Mouse (Mus musculus): ENCODE measurements around the gene Pla2g15. TPM values are rescaled to one million over a fixed set of nuclear protein-coding genes. Genes with fewer than 3 reads are reported as not detected.

Gene Pla2g15
- polyA plus RNA-seq, 1 experiment from 2014 or later: 4.4 TPM

Other genes with a start within 250 kb of the Pla2g15 start
- gene Pskh1, start 250.0 kb upstream of the Pla2g15 start, polyA plus RNA-seq (2014; fragmentation: Nextera tagmentation; extraction: Ambion mirVana): 11.1 and 12.5 TPM in 2 replicates
- 0.81 and 1.3 TPM in 2 replicates for gene Ctrl, start 216.5 kb upstream of the Pla2g15 start, polyA plus RNA-seq (2014; fragmentation: Nextera tagmentation; extraction: Ambion mirVana)
- gene Psmb10, start 212.0 kb upstream of the Pla2g15 start, polyA plus RNA-seq (2014; fragmentation: Nextera tagmentation; extraction: Ambion mirVana): 21.6 and 24.6 TPM in 2 replicates
- 0.54 and 0.73 TPM in 2 replicates for gene Lcat, start 207.0 kb upstream of the Pla2g15 start, polyA plus RNA-seq (2014; fragmentation: Nextera tagmentation; extraction: Ambion mirVana)
- gene Slc12a4, start 184.3 kb upstream of the Pla2g15 start, polyA plus RNA-seq (2014; fragmentation: Nextera tagmentation; extraction: Ambion mirVana): 7.8 and 8.4 TPM in 2 replicates
- gene Dpep3, start 171.0 kb upstream of the Pla2g15 start, polyA plus RNA-seq (2014; fragmentation: Nextera tagmentation; extraction: Ambion mirVana): not detected in 2 replicates
- gene Dus2, start 159.1 kb upstream of the Pla2g15 start, polyA plus RNA-seq (2014; fragmentation: Nextera tagmentation; extraction: Ambion mirVana): 16.4 and 22.0 TPM in 2 replicates
- 0.15 TPM in 1 of 2 replicates, not detected in the other for gene Dpep2nb, start 144.4 kb upstream of the Pla2g15 start, polyA plus RNA-seq (2014; fragmentation: Nextera tagmentation; extraction: Ambion mirVana)
- 21.2 and 21.3 TPM in 2 replicates for gene Ddx28, start 138.5 kb upstream of the Pla2g15 start, polyA plus RNA-seq (2014; fragmentation: Nextera tagmentation; extraction: Ambion mirVana)
- gene Nfatc3, start 91.6 kb upstream of the Pla2g15 start, polyA plus RNA-seq (2014; fragmentation: Nextera tagmentation; extraction: Ambion mirVana): 4.2 and 8.1 TPM in 2 replicates
- 1.5 and 2.1 TPM in 2 replicates for gene Esrp2, start 13.4 kb upstream of the Pla2g15 start, polyA plus RNA-seq (2014; fragmentation: Nextera tagmentation; extraction: Ambion mirVana)
- 84.4 and 88.9 TPM in 2 replicates for gene Slc7a6, start 18.5 kb downstream of the Pla2g15 start, polyA plus RNA-seq (2014; fragmentation: Nextera tagmentation; extraction: Ambion mirVana)
- 46.1 and 46.2 TPM in 2 replicates for gene Slc7a6os, start 60.5 kb downstream of the Pla2g15 start, polyA plus RNA-seq (2014; fragmentation: Nextera tagmentation; extraction: Ambion mirVana)
- gene Prmt7, start 60.5 kb downstream of the Pla2g15 start, polyA plus RNA-seq (2014; fragmentation: Nextera tagmentation; extraction: Ambion mirVana): 55.1 and 57.6 TPM in 2 replicates
- gene Smpd3, start 187.6 kb downstream of the Pla2g15 start, polyA plus RNA-seq (2014; fragmentation: Nextera tagmentation; extraction: Ambion mirVana): 10.4 and 13.0 TPM in 2 replicates